Mouse (Mus musculus): ENCODE measurements around the gene Cep128.
"Not testable (repeated sequence)": the region's sequence is repeated elsewhere in the genome, so short reads cannot be mapped to it uniquely, and the experiment has no call there.

Gene Cep128

DNA sequence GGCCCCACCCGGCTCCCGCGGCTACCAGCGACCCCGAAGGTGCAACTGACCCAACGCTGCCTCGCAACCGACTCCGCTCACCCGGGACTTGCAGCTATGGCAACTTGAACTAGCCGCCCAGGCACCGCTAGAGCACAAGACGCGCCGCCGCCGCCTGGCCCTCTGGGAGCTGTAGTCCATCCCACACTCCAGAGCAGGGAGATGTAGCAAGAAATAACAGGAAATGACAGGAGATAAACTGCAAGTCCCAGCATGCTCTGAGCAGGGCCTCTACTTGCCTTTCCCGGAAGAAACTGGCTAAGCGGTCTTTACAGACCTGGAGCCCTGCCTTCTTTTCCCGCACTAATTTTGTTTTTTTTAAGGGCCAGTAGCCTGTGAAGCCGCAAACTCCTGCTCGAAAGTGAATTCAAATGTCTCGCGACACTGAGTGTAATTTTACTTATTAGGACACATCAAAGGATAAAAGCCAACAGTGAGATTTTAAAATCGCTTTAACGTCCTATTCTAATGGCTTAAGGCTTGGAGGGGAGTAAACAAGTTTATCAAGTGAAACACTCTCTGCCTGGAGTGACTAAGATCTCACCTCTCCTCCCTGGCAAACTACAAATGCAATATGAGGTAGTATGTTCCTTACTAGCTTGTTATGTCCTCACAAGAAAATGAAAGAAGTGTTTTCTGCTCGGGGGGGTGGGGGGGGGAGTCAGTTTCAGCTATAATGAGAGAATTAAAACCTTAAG lies at the start of gene Cep128, which contains the start of gene Tshr:
Gene Cep128, minus strand, starts transcription at position 129 of the 737 bp plus-strand sequence.
Gene Tshr, plus strand, starts transcription at position 283 of the 737 bp plus-strand sequence.
- in situ Hi-C loops (cut with MboI; ENCODE audit: unreplicated experiment in 2 of 2), result loop anchor here (5.0 to 10.0 kb wide), 2 partner anchors 203 to 210 kb away; partner anchors contain the start of gene Gtf2a1 (in 1 of the 2)

DNA sequence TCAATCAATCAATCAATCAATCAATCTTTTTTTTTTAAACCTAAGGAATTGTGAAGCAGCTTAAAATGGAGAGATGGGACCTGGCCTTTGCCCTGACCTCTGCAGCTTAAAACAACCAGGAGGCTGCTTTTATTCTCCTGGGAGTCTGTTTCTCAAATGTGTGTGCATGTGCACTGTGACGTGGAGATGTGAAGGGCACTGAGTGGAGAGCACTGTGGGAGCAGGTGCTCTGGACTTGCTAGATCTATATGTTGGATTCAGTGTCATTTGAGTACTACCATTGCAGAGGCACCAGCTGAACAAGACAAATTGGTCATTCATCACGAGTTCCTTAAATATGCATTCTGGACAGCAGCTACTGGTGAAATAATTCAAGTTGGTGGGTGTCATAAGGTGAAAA lies 42.9 kb upstream of the Cep128 start:
- in situ Hi-C loops (cut with MboI; ENCODE audit: unreplicated experiment in 2 of 2), result no loop called here

DNA sequence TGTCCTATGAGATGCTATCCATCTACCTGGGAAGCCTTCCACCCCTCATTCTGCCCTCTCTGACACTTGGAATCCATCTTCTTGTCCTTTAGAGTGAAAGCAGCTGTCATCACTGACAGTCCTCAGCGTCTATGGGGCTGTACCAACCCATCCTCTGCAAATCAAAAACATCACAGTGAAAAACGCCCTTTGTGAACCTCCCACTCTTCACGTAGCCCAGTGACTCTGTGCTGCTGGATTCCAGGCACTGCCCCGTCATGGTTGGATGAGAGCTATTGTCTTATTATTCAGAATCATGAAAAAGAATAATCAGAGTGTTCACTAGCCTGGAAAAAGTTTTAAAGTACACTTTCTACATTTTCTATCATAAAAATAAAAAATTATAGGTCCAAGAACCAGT lies 42.3 kb upstream of the Cep128 start:
- in situ Hi-C loops (cut with MboI; ENCODE audit: unreplicated experiment in 2 of 2), result no loop called here

DNA sequence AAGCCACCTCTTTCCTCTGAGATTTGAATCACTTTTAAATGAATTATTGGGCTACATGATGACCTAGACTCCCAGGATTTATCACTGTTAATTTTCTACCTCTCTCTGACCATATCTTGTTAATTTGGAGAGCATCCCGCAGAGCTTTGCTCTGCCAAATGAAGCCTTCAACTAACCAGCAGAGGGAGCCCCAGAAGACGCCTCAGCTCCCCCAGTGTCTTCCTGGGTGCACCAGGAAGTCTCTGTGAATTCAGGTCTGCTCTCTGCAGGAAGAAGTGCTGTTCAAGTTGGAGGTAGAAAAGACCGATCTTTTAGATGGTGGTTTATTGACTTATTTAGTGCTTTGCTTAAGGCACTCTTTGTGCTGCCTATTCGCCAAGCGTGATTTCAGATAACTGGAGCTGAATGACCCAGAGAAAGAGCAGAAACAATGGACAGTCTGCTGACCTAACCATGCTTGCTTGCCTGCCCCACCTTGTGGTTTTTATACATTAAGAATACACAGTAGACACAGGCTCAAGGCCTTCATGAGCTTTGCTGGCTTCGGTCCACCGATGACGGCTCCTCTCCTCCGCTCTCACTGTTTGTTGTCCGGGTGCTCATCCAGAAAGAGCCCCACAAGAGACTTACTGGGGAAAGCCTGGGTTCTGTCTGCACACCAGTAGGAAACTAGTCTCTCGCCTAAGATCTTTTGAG lies 39.1 kb upstream of the Cep128 start:
- in situ Hi-C loops (cut with MboI; ENCODE audit: unreplicated experiment in 2 of 2), result loop anchor here in 1 of 2 experiments (25.0 kb wide), 1 partner anchor 364 kb away; the partner anchor contains the start of gene Ston2

DNA sequence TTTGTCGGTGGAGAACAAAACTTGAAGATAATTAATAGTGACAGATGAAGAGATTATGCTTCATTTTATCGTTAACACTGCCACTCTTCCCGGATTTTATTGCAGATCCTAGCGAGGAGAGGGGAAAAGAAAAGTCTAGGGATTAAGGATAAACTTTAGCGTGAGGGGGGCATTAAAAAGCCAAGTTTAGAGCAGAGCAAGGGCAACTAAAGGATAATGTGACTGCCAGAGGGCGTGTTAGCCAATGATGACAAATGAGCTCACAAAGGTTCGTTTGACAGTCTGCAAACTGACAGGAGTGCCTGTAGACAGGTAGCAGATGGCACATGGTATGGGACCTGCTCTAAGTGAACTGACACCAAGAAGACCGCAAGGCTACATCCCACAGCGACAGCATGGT lies 37.1 kb upstream of the Cep128 start:
- in situ Hi-C loops (cut with MboI; ENCODE audit: unreplicated experiment in 2 of 2), result loop anchor here in 1 of 2 experiments (25.0 kb wide), 1 partner anchor 366 kb away; the partner anchor contains the start of gene Ston2

DNA sequence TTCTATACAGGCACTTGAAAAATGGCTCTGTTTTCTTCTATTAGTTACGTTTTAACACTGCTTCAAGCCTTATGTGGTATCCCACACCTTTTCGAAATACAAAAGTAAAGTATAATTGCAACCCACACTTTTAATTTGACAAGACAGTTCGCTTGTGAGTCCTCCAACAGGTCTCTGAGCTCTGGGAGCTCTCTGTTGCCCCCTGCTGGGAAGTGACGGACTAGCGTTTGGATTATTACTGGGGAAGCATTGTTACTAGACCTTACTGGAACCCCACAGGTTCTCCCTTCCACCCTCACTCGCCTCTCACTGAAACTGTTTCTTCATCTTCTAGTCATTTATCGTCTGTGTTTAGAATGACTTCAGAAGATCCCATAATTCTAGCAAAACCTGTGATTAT lies 34.6 kb upstream of the Cep128 start:
- in situ Hi-C loops (cut with MboI; ENCODE audit: unreplicated experiment in 2 of 2), result loop anchor here in 1 of 2 experiments (25.0 kb wide), 1 partner anchor 369 kb away; the partner anchor contains the start of gene Ston2

DNA sequence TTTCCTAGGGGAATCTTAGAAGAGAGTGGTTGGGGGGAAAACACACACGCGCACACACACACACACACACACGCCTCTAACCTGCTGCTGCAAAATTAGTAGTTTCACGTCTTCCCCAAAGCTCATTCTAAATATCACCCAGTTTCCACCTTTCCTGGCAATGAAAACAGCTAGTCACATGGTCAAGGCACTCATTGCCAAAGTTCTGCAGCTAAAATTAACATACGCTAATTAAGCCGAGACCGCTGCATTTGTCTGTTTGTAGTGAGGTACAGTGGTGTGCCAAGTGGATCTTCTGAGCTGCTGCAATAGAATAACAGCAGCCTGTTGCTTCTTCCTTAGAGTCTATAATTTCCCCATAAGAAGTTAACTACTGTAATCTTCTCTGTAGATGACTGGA lies 32.6 kb upstream of the Cep128 start:
- in situ Hi-C loops (cut with MboI; ENCODE audit: unreplicated experiment in 2 of 2), result loop anchor here in 1 of 2 experiments (25.0 kb wide), 1 partner anchor 370 kb away; the partner anchor contains the start of gene Ston2

DNA sequence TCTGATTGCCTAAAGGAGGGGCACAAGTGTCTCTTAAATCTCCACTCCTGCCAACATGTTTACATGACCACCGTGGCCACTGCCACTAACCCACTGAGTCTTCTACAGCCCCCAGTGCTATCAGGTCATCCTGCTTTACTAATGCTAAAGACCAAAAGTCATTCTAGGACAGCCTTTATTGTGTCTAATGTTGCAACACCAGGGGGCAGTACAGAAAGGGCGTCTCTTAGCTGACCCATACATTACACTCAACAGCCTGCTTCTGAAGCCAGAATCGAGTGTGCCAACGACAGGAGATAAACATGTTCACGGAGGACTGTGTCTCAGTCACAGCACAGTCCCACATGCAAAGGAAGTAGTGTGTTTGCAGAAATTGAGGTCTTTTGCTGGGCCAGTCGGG lies 30.9 kb upstream of the Cep128 start:
- in situ Hi-C loops (cut with MboI; ENCODE audit: unreplicated experiment in 2 of 2), result loop anchor here in 1 of 2 experiments (25.0 kb wide), 1 partner anchor 372 kb away; the partner anchor contains the start of gene Ston2

DNA sequence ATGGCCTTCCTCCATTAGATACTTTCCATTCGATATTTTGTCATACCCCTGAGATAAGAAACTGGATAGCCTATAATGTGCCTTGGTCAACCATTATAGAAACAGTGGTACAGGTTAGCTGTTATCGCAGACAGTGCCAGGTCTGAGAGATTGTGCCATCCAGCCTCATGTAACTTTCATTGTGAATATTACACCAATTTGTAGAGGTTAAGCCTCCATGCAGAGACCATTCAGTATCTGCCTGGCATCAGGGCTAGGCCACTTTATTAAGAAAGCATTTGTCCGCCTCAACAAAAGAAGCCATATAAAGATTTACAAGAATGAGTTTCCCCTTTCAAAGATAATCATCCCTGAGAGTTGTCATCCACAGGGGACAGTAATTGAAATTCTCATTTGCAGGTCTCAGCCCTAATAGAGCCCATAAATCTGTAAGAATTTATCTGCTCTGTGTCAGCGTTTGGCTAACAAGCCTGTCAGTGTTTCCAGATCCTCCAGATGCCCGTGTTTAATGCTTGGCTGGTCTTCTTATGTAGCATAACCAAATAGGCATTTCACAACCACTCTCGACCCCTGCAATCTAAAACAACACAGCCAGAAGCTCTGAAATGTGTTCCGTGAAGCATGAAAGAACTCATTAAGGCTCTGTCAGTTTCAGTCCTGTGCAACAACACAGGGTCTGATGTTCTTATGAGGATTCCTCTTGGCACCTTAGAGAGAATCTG lies 28.4 kb upstream of the Cep128 start:
- in situ Hi-C loops (cut with MboI; ENCODE audit: unreplicated experiment in 2 of 2), result loop anchor here in 1 of 2 experiments (25.0 kb wide), 1 partner anchor 375 kb away; the partner anchor contains the start of gene Ston2

DNA sequence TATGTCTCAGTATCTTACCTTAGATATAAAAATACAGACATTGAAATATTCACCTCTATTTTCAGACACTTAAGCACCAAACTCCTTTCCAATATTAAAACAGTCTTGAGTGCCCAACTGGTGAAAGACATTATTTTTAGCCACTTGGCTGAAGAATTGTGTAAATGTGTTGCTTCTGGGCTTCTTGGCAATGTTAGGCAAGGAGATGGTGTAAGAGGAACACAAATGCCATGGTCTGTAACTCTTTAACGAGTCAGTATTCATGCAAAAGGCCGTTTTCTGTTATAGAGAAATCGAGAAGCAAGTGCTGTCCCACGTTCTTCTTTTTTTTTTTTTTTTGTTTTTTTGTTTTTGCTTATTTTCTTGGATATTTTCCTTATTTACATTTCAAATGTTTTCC lies 26.1 kb upstream of the Cep128 start:
- in situ Hi-C loops (cut with MboI; ENCODE audit: unreplicated experiment in 2 of 2), result loop anchor here in 1 of 2 experiments (25.0 kb wide), 1 partner anchor 377 kb away; the partner anchor contains the start of gene Ston2

DNA sequence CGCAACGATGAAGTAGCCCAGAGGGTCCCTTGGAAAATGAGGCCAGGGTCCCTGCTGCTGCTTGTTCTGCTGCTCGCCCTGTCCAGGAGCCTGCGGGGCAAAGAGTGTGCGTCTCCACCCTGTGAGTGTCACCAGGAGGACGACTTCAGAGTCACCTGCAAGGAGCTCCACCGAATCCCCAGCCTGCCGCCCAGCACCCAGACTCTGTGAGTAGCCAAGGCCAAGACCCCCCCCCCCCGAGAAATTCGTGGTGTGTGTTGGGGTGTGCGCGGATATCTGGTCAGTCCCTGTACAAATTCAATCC lies 16.8 kb upstream of the Cep128 start:
- in situ Hi-C loops (cut with MboI; ENCODE audit: unreplicated experiment in 2 of 2), result loop anchor here in 1 of 2 experiments (25.0 kb wide), 1 partner anchor 386 kb away; the partner anchor contains the start of gene Ston2

DNA sequence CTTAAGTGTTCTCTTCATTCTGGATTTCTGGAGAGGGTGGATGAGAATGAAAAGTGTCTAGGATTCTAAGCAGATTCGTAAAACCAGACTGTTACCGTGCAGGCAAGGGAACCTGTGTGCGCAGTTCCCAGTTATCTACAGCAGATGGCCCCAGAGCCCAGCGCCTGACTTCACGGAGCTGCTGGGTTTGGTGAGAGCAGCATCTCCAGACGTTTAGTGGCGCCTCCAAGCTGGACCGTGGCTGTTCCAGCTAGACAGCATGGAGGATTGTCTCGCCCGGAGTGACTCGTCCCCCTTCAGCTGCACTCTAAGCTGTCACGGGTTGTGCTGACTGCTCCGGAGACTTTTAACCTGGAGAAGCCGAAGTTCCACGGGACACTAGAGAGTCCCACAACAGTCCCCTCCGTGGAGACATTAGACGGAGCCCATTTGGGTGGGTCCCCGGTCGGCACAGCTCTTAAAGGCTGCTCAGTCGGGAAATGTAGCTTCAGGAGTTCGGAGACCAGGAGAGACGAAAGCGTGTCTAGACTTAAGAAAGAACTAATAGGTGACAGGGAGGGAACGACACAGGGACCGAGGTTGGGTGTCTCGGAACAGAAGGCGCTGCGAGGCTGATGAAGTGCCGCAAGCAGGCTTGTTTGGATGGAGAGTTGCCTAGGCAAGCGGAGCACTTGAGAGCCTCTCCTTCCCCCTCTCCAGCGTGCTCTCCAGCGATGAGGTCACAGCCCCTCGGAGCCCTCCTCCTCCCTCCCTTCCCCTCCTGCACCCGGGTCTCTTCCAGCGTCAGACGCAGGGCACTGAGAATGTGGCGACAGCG lies 16.2 kb upstream of the Cep128 start:
- in situ Hi-C loops (cut with MboI; ENCODE audit: unreplicated experiment in 2 of 2), result loop anchor here in 1 of 2 experiments (25.0 kb wide), 1 partner anchor 387 kb away; the partner anchor contains the start of gene Ston2

DNA sequence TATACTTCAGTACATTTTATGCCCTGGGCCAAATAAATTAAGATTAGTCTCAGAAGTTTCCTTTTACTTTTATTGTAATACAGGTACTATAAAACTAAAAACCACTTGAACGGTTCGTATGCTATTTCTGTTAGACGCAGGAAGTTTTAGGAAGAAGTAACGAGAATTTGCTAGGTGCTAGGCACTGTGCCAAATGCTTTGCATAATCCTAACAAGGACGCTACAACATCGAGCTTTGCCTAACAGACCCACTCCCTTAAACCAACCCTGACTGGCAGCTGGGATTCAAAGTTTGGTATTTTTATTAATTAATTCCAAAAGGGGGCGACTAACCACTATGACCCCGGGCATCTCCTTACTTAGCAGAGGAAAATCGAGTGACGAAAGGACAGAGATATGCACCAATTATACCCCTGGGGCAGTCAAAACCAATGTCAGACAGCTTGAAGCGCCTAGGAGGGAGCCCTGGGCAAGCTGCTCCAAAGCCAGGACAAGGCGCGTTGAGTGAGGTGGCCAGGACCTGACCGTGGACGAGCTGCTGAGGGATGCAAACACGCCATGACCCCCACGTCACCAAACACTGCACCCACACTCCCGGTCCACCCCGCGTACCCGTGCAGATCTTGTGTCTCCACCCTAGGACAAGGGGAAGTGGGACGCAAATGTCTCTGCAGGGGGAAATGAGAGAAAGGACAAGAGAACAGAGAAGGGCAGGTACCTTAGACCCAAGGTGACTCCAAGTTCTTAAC lies 519 bp downstream of the Cep128 start:
- in situ Hi-C loops (cut with MboI; ENCODE audit: unreplicated experiment in 2 of 2), result loop anchor here in 1 of 2 experiments (10.0 kb wide), 1 partner anchor 211 kb away; the partner anchor contains the start of gene Gtf2a1

DNA sequence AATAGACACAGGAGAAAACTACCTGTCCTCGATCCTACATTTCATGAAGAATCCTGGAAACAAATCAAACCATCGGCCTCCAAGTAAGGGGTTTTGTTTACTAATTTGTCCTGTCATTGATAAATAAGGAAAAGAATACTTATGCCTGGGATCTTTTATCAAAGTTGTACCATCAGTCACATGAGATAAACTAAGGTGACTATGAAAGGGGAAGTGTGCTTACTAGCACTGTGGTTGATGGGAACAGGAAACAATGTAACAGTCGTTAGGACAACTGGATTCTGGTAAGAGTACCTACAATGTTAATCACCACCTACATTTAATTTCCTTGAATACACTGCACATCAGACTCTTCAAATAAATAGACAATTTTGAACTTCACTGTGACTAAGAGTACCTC lies 15.0 kb downstream of the Cep128 start:
- in situ Hi-C loops (cut with MboI; ENCODE audit: unreplicated experiment in 2 of 2), result no loop called here

DNA sequence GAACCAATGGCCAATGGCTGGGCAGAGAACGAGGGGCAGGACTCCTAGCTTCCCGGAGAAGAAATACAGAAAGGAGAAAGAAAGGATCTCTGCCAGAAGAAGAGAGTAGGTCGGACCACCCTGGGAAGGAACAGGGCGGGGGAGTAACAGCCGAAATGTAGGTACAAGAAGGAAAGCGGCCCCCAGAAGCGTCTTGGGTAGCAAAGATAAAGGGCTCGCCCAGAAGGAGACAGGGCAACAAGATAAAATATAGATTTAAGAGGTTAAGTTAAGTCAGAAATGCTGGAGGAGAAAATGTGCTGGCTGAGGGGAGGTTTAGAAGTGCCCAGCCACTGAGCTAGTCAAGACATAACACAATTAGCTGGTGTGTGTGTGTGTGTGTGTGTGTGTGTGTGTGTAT lies 30.4 kb downstream of the Cep128 start:
- in situ Hi-C loops (cut with MboI; ENCODE audit: unreplicated experiment in 2 of 2), result no loop called here

DNA sequence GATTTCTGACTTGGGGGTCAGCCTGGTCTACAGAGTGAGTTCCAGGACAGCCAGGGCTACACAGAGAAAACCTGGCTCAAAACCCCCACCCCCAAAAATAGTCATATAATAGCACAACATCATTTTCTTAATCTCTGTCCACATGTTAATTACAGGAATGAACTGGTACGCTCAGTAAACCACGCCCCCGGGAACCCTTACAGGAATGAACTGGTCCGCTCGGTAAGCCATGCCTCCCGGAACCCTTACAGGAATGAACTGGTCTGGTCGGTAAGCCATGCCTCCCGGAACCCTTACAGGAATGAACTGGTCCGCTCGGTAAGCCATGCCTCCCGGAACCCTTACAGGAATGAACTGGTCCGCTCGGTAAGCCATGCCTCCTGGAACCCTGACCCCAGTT lies 45.6 kb downstream of the Cep128 start:
- in situ Hi-C loops (cut with MboI; ENCODE audit: unreplicated experiment in 2 of 2), result not testable (repeated sequence)

DNA sequence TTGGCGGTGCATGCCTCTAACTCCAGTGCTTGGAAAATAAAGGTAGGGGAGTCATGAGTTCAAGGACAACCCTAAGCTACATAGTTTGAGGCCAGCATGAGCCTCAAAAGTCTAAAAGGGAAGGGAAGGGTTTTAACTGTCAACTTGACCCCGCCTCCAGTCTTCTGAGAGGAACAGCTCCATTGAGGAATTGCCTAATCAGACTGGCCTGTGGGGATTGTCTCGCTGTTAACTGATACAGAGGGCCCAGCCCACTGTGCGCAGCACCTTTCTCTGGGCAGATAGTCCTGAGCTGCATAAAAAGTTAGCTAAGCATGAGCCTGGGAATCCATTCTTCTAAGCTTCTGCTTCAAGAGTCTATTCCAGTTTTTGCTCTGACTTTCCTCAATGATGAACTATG lies 56.7 kb downstream of the Cep128 start:
- in situ Hi-C loops (cut with MboI; ENCODE audit: unreplicated experiment in 2 of 2), result loop anchor here (5.0 kb wide), 1 partner anchor 1815 kb away; no protein-coding TSS in a partner anchor

DNA sequence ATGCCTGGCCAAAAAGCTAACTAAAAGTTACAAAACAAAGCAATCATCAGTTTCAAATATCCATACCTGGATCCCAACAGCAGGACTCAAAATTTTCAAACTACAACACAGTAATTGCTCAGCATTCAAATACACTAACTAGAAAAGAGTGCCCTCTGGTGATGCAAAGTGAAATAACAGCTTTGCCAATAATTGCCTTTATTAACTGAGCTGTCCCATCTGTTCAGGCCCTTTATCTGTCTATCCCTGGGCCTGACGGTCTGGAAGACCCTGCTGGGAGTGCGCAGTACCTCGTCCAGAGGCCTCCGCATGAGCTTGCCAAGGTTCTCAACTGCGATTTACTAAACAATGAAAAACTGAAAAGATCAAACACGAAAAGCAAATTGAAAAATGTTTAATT lies 58.1 kb downstream of the Cep128 start:
- in situ Hi-C loops (cut with MboI; ENCODE audit: unreplicated experiment in 2 of 2), result loop anchor here (5.0 kb wide), 1 partner anchor 1814 kb away; no protein-coding TSS in a partner anchor

DNA sequence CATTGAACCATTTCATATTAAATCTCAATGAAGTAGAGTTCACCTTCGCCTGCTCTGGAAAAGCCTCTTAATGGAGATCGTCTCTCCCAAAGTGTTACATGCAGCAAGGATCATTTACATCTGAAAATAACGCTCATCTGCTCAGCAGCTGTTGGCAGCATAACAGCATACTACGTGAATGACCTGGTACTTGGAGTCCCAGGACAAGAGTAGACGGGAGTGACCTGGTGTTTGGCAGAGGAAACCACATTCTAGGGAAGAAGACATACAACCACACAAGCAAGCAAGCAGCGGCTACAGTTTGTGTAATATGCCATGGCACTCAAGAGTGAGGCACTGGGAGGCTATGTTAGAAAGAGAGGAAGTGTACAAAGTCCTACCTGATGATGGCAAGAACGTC lies 69.2 kb downstream of the Cep128 start:
- in situ Hi-C loops (cut with MboI; ENCODE audit: unreplicated experiment in 2 of 2), result loop anchor here (10.0 to 25.0 kb wide), 3 partner anchors 328 to 1603 kb away; no protein-coding TSS in a partner anchor

All from v-Abl transformed pro-B cells (cell line).